Mouse (Mus musculus) right cerebral cortex, postnatal 10 days (tissue): Measurements from ENCODE around the gene Olfr90.
A peak's percentile ranks its signal among the peaks of the same experiment; 100 is the strongest.

Source experiments
- DNase-seq, 2 experiments: peaks; one replicate each; pipeline ENCODE4 v3.0.0; 2021; ENCODE audit warnings: low spot score in 2 of 2

The Olfr90 gene

DNA sequence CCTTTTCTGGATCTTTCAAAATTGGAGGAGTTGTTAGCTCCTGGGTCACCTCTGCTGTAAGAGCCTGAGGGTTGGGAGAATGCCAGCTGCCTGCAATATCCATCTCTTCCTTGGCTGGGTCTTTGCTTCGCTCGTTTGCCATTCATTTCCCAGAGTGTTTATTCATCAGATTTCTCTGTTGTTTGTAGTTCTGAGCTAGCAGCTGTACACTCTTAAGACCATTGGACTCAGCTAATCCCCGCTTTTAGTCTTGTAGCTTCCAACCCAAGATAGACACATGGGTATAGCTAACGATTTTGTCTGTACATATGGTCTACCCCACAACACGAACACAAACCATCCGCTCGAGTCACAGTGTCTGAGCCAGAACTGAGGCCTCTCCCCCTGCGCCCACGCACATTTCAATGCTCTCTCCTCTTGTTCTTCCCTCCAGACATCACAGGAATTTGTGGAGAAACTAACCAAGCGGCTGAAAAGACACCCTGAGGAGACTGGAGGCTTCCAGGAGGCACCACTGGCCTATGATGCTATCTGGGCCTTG lies 26.1 kb downstream of the Olfr90 start:
- peak; percentile 64 to 79 for DNase-seq

DNA sequence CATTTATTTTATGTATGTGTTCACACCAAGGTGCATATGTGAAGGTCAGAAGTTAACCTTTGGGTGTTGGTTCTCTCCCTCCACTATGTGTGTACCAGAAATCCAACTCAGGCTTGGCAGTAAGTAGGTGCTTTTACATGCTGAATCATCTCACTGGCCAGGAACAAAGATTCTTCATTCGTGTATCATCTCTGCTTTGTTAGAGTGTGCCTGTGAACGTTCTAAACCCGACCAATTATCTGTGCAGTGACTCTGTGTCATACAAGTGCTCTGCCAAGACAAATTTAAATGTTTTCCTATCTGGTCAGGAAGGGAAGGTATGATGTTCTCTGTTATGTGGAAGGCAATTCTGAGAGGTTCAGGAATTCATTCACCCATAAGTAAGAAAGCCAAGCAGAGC lies 26.9 kb downstream of the Olfr90 start:
- no peak for DNase-seq

DNA sequence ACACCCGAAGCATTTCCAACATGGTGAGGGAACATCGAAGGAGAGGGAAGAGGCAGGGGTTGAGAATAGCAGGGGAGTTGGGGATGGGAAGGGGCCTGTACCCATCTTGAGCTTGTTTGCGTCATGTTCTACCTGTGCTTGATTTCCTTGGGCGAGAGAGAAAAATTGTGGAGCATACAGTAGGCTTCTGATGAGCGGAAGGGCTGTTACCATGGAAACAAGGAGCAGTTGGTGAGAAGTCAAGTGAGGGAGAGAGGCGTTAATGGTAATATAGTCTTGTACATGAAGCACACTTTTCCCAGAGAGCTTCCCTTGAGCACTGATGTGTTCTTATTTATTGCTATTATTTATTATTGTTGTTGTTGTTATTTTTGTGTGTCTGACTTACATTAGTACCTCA lies 31.3 kb downstream of the Olfr90 start:
- peak; percentile 26 to 56 for DNase-seq

DNA sequence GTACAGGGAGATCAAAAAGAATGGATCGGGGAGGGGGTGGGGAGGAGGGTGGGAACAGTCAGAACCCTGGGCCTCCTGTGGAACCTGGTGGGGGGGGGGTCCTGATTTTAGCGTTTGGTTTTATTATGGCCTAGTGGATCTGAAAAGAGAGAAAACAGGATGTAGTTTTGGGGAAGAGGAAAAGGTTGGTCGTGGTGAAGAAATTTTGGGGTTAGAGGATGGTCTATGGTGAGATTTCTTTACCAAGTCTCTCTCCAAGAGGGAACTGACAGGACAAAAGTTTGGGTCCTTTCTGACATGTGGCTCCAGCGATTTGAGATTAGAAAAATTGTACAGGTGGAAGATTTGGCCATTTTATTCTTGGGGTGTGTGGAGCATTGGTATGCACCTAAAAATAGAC lies 36.6 kb downstream of the Olfr90 start:
- DNase-seq = no peak

DNA sequence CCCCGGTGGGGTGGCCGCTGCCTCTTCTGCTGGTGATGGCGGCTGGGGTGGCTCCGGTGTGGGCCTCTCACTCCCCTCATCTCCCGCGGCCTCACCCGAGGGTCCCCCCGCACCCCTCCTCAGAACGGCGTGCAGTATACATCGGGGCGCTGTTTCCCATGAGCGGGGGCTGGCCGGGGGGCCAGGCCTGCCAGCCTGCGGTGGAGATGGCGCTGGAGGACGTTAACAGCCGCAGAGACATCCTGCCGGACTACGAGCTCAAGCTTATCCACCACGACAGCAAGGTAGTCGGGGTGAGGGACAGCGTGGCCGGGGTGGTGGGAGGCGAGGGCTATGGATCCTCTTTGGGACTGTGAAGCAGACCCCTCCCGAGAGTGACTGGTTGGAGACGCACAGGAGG lies 37.4 kb downstream of the Olfr90 start:
- DNase-seq = peak; percentile 55 to 66

DNA sequence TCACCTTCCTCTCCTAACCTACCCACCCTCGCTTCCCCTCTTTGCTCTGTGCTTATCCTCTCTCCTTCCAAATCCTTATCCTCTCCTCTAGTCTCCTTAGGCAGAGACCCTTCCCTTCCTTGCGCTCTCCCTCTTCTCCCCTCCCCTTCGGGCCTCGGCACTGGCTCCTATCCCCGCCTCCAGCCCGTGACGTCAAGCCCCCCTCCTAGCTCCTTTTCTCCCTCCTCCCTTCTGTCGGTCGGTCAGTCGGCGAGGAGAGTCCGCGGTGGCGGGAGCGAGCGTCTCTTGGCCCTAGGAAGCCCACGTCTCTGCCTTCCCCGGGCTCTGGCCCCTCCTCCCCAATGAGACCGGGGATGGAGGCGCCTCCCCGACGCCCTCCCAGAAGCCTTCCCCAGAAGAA lies 37.9 kb downstream of the Olfr90 start:
- peak; percentile 95 for DNase-seq

DNA sequence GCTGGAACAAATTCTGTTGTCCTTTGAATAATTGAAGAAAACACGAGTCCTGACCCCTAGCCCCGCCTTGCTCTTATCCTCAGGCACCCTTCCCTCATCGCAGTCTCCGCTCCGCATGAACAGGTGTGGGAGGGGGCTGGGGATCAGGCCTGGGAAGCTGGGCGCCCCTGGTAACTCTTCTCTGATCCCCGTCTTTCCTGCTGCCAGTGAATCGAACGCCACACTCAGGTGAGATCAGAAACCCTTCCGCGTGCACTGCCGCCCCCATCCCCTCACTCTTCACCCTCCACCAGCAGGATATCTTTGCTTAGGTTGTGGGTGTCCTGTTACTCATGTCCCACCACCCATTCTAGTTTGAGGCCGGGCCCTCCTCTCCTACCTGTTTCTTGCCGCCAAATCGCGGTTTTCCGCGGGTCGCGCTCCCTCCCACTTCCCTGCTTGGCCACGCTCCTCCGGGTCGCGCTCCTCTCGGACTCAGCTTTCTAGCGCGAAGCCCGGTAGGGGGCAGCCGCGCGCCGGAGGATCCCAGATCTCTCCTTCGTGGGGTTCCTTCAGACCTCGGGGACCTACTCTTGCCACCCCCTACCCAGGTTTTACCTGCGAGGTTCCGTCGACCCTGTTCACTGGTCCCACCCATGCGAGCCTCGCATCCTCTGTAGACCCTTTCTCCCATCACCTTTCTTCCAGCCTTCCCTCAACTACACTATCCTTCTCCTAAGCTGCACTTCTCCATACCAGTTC lies 38.6 kb downstream of the Olfr90 start:
- DNase-seq = peak; percentile 81 to 89

DNA sequence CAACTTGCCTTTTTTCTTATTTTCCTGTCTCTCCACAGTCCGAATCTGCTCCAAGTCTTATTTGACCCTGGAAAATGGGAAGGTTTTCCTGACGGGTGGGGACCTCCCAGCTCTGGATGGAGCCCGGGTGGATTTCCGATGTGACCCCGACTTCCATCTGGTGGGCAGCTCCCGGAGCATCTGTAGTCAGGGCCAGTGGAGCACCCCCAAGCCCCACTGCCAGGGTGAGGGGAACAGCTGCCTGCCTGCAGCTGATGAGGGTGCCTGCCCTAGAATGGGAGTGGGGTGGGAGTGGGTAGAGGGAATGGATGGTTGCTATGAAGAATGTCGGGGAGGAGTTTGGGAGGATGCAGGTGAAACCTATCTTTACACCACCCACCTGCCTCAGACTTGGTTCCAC lies 39.9 kb downstream of the Olfr90 start:
- peak in 1 of 2 experiments; percentile 43 for DNase-seq

DNA sequence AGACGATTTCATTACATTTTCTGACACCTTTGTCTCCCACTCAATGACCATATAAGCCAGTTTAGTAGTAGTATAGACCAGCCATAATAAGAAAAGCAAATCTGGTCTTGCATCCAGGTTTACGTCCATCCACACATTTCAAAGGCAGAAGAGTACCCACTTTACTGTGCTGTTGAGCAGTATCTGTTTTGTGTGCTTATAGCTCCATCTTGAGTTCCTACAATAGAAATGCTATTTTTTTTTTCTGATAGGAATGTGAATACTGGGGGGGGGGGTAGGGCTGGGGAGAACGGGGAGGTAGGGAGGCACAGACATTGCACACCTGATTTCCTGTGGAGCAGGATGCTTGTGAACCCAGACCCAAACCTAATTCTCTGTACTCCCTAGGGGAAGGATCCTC lies 40.3 kb downstream of the Olfr90 start:
- no peak for DNase-seq

DNA sequence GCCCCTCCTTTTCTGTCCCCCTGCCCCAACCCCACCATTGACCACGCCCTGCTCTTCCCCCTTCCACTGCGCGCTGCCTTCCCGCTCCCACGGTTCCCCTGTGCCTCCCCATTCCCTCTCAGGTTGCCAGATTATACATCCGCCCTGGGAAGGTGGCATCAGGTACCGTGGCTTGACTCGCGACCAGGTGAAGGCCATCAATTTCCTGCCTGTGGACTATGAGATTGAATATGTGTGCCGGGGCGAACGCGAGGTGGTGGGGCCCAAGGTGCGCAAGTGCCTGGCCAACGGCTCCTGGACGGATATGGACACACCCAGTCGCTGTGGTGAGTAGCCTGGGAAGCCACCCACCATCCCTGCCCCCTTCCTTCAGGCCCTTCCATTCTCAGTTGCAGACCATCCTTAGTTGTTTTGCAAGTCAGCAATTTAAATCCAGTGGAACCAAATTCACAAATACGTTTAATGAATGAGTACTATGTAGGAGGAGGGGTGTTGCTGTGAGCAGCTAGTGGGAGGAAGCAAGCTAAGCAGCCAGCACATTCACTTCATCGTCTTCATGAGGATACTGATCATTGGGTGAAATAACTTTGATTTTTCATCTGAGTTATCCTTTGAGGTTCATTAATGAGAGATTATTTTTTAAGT lies 40.8 kb downstream of the Olfr90 start:
- DNase-seq = peak; percentile 49 to 63

DNA sequence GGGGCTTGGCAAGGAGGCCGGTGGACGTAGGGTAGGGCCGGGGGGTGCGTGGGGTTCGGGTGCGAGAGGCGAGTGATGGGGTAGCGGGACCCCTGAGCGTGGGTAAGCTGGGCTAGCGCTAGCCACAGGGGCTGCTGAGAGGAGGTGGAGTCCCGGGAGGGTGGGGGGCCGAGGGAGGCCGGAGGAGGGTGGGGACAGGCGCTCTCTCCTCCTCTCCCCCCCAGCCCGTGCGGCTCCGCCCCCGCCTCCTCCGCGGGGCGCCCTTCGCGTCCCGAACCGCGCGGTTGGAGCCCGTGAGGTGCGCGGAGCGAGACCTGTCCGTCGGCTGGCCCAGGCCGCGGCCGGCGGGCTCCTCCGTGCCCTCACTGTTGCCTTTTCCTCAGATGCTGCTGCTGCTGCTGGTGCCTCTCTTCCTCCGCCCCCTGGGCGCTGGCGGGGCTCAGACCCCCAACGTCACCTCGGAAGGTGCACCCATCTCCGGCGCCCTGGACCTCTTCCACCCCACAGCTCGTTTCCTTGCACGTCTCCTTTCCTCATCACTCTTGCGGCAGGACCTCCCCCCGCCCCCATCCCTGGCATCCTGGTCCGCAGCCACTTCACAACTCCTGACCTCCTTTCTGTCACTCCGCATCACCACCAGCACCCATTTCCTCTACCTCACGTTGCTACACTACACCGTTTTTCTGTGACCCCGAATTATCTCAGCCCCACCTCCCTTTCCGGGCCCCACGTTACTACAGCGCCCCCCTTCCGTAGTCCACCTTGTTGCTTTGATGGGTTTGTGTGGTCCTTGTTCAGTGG lies 41.8 kb downstream of the Olfr90 start:
- peak; percentile 79 to 80 for DNase-seq

DNA sequence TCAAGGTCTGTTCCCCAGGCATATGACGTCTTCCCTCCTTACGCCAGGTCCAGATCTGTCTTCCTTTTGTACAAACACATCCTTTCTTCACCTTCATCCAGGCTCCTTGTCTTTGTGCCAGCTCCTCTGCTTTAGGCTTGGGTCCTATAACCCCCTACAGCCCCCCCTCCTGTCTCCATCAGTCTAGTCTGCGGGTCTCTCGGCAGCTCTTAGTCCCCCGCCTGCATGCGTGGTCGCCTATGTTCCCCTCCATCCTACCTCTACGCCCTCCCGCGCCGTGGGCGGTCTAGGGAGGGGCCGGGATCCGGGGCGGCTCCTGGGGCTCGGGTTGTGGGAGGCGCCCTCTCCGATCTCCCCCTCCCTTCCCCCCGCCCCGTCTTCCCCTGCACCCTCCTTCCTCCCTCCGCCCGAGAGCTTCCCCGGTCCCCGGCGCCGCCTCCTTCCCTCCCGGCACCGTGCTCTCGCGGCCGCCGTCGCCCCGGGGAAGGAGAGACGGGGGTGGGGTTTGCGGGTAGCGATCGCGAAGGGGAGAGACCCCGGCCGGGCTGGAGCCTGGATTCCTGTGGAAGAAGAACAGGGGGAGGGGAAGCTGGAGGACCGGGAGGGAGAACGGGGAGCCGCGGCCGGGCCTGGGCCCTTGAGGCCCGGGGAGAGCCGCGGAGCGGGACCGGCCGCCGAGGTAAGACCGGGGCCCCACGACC lies 42.5 kb downstream of the Olfr90 start, which contains the start of gene Gabbr1:
Gabbr1 (plus strand) TSS at position 356 of the 701 bp plus-strand sequence.
- peak; percentile 90 to 91 for DNase-seq

DNA sequence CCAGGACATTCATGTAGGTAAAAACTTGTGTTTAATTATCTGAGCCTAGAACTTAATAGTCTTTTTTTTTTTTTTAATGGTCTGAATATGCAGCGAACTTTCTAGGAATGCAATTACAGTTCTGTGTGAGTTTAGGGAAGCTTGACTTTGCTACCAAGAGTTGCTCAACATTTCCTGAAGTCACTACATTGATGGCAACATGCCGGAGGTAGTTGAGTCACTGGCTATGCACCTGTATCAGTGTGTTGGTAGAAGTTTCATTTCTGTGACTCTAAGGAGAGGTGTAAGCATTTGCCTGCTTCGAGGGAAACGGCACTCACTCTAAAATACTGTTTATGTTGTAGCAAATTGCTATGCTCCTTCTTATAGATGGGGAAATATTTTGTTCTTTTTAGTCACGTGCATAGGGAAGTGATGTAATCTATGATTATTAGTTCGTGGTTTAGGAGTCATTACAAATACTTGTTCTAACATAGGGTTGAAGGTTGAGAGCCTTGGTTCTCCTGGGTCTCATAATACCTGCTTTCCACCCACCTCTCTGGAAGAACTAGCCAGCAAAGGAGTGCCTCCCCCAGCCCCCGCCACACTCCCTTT lies 43.6 kb downstream of the Olfr90 start:
- DNase-seq = no peak

DNA sequence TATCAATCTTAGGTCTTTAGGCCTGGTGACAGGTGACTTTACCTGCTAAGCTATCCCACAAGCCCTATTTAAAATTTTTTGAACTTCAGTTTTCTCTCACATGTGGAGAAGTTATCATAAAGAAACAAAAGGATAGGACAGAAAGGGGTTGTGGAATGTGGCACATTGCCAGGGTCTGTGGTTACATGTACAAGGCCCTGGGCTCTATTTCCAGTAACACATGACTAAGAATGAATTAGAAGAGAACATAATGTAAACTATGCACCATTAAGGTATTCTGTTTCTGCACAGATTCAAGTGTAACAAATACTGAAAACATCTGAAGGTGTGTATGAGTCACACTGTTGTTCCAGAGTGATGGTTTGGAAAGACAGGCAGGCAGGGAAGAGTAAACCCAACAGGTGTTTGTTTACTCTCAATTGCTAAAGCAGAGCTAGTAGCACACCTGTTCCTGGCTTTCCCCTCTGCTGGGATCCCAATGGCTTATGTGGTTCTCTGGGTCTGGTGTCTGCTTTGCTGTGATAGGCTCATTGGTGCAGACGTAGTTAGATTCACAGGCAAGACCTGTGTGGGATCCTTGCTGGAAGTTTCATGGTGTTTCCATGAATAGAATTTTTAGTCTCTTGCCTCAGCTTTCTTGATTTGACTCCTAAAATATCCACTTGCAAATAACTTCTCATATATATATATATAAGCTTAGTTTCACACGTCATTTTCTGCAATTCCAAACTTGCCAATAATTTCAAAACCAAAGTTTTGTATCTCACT lies 49.0 kb downstream of the Olfr90 start:
- DNase-seq = no peak
